Mouse (Mus musculus) mature B cell (primary cell): ENCODE data around the gene Olfr1564.
"Not testable (repeated sequence)": the region's sequence is repeated elsewhere in the genome, so short reads cannot be mapped to it uniquely, and the experiment has no call there.

Experiments
- in situ Hi-C: fragments of 300-500 bp; cut with MboI; formaldehyde crosslinking; loops from 2 replicates; pipeline ENCODE4 v1.14.3; 2019

Gene Olfr1564

GRCm38 (mm10) chr17:33221590-33221989 is at the start of gene Olfr1564:
Gene Olfr1564 (minus strand): TSS chr17:33221690.
- in situ Hi-C loops = no loop called here

DNA sequence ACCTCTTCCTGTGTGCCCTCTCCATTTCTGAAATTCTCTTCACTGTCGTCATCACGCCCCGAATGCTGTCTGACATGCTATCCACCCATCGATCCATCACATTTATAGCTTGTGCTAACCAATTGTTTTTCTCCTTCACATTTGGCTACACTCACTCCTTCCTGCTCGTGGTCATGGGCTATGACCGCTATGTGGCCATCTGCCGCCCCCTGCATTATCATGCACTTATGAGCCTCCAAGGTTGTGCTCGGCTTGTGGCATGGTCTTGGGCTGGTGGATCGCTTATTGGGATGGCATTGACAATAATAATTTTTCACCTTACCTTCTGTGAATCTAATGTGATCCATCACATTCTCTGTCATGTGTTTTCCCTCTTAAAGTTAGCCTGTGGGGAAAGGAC is 47.4 kb upstream of the Olfr1564 start:
- in situ Hi-C loops = no loop called here

- in situ Hi-C loops = no loop called here
Measured at GRCm38 (mm10) chr17:33264376-33264775, 42.9 kb upstream of the Olfr1564 start, which contains the start of gene Olfr63. Gene Olfr63 (plus strand): TSS chr17:33264676.

- in situ Hi-C loops = not testable (repeated sequence)
Measured at GRCm38 (mm10) chr17:33255319-33255657, 33.8 kb upstream of the Olfr1564 start.

DNA sequence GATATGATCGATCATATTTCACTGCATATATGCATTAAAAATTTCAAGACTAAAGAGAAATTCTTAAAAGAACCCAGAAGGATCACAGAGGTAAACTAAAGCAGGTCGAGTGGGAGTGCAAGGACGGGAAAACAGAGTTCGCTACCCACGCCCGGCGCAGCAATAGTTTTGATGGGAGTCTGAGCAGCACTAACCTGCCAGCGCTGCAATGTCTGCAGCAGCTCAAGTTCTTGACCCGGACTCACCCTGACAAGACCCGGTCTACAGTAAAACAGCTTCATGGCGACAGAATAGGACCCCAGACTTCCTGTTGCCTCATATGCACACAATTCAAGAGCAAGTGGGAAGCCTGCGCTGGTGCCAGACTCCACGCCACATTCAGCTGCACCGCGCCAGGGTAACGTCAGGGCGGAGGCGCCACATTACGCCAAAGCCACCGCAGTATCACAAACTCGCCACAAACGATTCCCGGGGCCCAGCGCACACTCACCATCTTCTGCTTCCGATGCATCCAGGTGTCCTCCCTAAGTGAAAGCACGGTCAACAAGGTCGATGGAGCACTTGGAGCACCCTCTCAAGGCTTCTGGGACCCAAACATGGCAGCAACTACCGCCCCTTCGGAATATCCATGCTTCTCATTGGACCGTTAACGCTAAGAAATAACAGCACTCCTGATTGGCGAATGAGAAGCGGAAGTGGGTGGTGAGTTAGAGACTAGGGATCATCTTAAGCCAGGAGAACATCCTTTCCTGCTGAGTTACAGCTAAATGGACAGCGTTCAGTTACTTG is 33.2 kb upstream of the Olfr1564 start, which contains the start of gene Zfp955a:
Zfp955a (minus strand) TSS at position 616 of the 789 bp plus-strand sequence.
- in situ Hi-C loops = not testable (repeated sequence)

- in situ Hi-C loops = not testable (repeated sequence)
Measured at GRCm38 (mm10) chr17:33236646-33237045, 15.2 kb upstream of the Olfr1564 start.

DNA sequence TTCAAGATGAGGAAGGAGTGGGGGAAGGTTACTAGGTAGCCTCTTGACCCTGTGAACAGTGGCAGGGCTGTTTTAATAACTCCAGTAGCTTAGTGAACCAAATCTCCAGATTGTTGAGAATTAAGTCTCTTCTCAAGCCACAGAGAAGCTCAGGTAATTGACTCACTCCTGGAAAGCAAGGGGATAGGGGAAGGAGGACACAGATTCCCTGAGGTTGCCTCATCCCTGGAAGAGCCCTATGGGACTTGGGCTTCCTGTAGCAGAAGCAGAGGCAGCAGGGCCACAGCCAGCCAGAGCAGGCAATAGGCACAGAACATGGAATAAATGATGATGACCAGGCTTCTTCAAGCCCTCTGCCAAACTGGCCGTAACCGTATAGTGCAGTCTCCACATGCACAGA is 30.5 kb downstream of the Olfr1564 start, which contains the start of gene Olfr239:
Olfr239 (plus strand) TSS at position 301 of the 400 bp plus-strand sequence.
- in situ Hi-C loops = not testable (repeated sequence)

DNA sequence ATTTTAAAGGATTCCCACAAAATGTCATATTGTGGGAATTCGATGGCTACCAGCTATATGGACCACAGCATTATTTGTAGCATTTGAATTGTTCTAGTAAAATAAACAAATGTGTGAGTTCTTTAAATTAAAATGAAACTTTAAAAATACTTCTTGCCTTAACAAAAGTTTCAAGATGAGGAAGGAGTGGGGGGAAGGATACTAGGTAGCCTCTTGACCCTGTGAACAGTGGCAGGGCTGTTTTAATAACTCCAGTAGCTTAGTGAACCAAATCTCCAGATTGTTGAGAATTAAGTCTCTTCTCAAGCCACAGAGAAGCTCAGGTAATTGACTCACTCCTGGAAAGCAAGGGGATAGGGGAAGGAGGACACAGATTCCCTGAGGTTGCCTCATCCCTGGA is 53.3 kb downstream of the Olfr1564 start, which contains the start of gene Olfr55:
Olfr55 (plus strand) TSS at position 301 of the 400 bp plus-strand sequence.
- in situ Hi-C loops = not testable (repeated sequence)
